Mouse (Mus musculus) MEL (cell line): ENCODE data around the gene Fbp2. TPM values are rescaled to one million over a fixed set of nuclear protein-coding genes. Genes with fewer than 3 reads are reported as not detected.

Source experiments
- DNase-seq: peaks from one replicate; pipeline ENCODE4 v3.0.0; 2011; ENCODE audit warnings: low read depth, low spot score
- H3K27ac ChIP-seq: 2 replicates; pipeline ENCODE4 v1.5.1; 2012; ENCODE audit warnings: low read depth, mild to moderate bottlenecking, control low read depth, low read length, moderate library complexity; ENCODE audit not compliant: control insufficient read depth
- H3K27me3 ChIP-seq, 2 experiments: fragments of 150-350 bp in 1 of 2; sonication (generic) in 1 of 2; 2 replicates each; pipeline ENCODE4 v1.6.1; 2012; ENCODE audit warnings: low read length in 2 of 2, mild to moderate bottlenecking in 2 of 2, improper control_type of control experiment in 1 of 2, moderate library complexity in 1 of 2; ENCODE audit not compliant: insufficient read depth in 2 of 2, control insufficient read depth in 1 of 2
- H3K36me3 ChIP-seq, 2 experiments: 2 replicates each; pipeline ENCODE4 v1.6.1; 2012 to 2014; ENCODE audit warnings: low read length in 2 of 2, improper control_type of control experiment in 1 of 2, inconsistent platforms in 1 of 2, mild to moderate bottlenecking in 1 of 2; ENCODE audit not compliant: insufficient read depth in 2 of 2, control insufficient read depth in 1 of 2
- H3K4me1 ChIP-seq, 2 experiments: fragments of 150-350 bp in 1 of 2; sonication (generic) in 1 of 2; 2 replicates each; pipeline ENCODE4 v1.6.1; 2012; ENCODE audit warnings: low read length in 2 of 2, improper control_type of control experiment in 1 of 2, mild to moderate bottlenecking in 1 of 2; ENCODE audit not compliant: insufficient read depth in 2 of 2, control insufficient read depth in 1 of 2
- H3K4me3 ChIP-seq, 2 experiments: fragments of 150-350 bp in 1 of 2; sonication (generic) in 1 of 2; 2 replicates each; pipeline ENCODE4 v1.5.1; 2012; ENCODE audit warnings: low read depth in 2 of 2, low read length in 2 of 2, mild to moderate bottlenecking in 2 of 2, moderate library complexity in 2 of 2, control low read depth in 1 of 2, improper control_type of control experiment in 1 of 2; ENCODE audit not compliant: control insufficient read depth in 1 of 2, insufficient read depth in 1 of 2
- H3K79me2 ChIP-seq: 2 replicates; pipeline ENCODE4 v1.6.1; 2012; ENCODE audit warnings: mild to moderate bottlenecking, low read length, moderate library complexity; ENCODE audit not compliant: control insufficient read depth, poor library complexity, insufficient read depth
- H3K9ac ChIP-seq: 2 replicates; pipeline ENCODE4 v1.6.1; 2012; ENCODE audit warnings: low read depth, mild to moderate bottlenecking, control low read depth, low read length, moderate library complexity; ENCODE audit not compliant: control insufficient read depth, poor library complexity, severe bottlenecking
- H3K9me3 ChIP-seq: fragments of 150-350 bp; sonication (generic); replicated peaks from 2 replicates; pipeline ENCODE4 v1.6.1; 2012; ENCODE audit warnings: mild to moderate bottlenecking, low read length, improper control_type of control experiment, moderate library complexity; ENCODE audit not compliant: insufficient read depth
- BHLHE40 ChIP-seq: IDR thresholded peaks from 2 replicates; pipeline ENCODE4 v1.6.1; 2012; ENCODE audit warnings: low read depth, mild to moderate bottlenecking, inconsistent platforms, low read length, improper control_type of control experiment, borderline replicate concordance
- CHD2 ChIP-seq: IDR thresholded peaks from 2 replicates; pipeline ENCODE4 v1.6.1; 2011; ENCODE audit warnings: low read length, improper control_type of control experiment
- CTCF ChIP-seq, 3 experiments: IDR thresholded peaks in 2 of 3; conservative IDR thresholded peaks in 1 of 3; 2 replicates each; pipeline ENCODE4 v1.5.1; 2011 to 2012; ENCODE audit warnings: low read length in 3 of 3, low read depth in 2 of 3, mild to moderate bottlenecking in 2 of 3, improper control_type of control experiment in 1 of 3, inconsistent platforms in 1 of 3, mixed read lengths in 1 of 3, moderate library complexity in 1 of 3; ENCODE audit not compliant: control insufficient read depth in 1 of 3, insufficient read depth in 1 of 3, poor library complexity in 1 of 3, severe bottlenecking in 1 of 3
- ELF1 ChIP-seq: IDR thresholded peaks from 2 replicates; pipeline ENCODE4 v1.6.1; 2014; ENCODE audit warnings: low read depth, mild to moderate bottlenecking, inconsistent platforms, low read length, improper control_type of control experiment, moderate library complexity
- EP300 ChIP-seq, 2 experiments: IDR thresholded peaks; 2 replicates each; pipeline ENCODE4 v1.6.1; 2011; ENCODE audit warnings: improper control_type of control experiment in 2 of 2, low read length in 2 of 2, low read depth in 1 of 2, mild to moderate bottlenecking in 1 of 2
- ETS1 ChIP-seq: IDR thresholded peaks from 2 replicates; pipeline ENCODE4 v1.6.1; 2012; ENCODE audit warnings: low read depth, mild to moderate bottlenecking, inconsistent platforms, low read length, improper control_type of control experiment, moderate library complexity
- GABPA ChIP-seq: IDR thresholded peaks from 2 replicates; pipeline ENCODE4 v1.6.1; 2012; ENCODE audit warnings: low read depth, mild to moderate bottlenecking, inconsistent platforms, low read length, improper control_type of control experiment, moderate library complexity
- MAX ChIP-seq: IDR thresholded peaks from 2 replicates; pipeline ENCODE4 v1.6.1; 2011; ENCODE audit warnings: low read length, improper control_type of control experiment
- MXI1 ChIP-seq: IDR thresholded peaks from 2 replicates; pipeline ENCODE4 v1.6.1; 2011; ENCODE audit warnings: mild to moderate bottlenecking, low read depth, low read length, improper control_type of control experiment
- MYB ChIP-seq: IDR thresholded peaks from 2 replicates; pipeline ENCODE4 v1.6.1; 2011; ENCODE audit warnings: mild to moderate bottlenecking, low read depth, low read length, improper control_type of control experiment
- NRF1 ChIP-seq: IDR thresholded peaks from 2 replicates; pipeline ENCODE4 v1.6.1; 2014; ENCODE audit warnings: low read depth, mild to moderate bottlenecking, inconsistent platforms, low read length, improper control_type of control experiment, moderate library complexity; ENCODE audit not compliant: poor library complexity, insufficient read depth, severe bottlenecking
- POLR2A ChIP-seq, 2 experiments: IDR thresholded peaks; 2 replicates each; pipeline ENCODE4 v1.6.1; 2011 to 2012; ENCODE audit warnings: low read length in 2 of 2, mild to moderate bottlenecking in 2 of 2, control low read depth in 1 of 2, improper control_type of control experiment in 1 of 2, low read depth in 1 of 2, moderate library complexity in 1 of 2; ENCODE audit not compliant: control insufficient read depth in 1 of 2, insufficient read depth in 1 of 2, poor library complexity in 1 of 2
- POLR2AphosphoS2 ChIP-seq: IDR thresholded peaks from 2 replicates; pipeline ENCODE4 v1.6.1; 2011; ENCODE audit warnings: low read length, improper control_type of control experiment
- RAD21 ChIP-seq: IDR thresholded peaks from 2 replicates; pipeline ENCODE4 v1.6.1; 2011; ENCODE audit warnings: mild to moderate bottlenecking, low read depth, low read length, improper control_type of control experiment
- RCOR1 ChIP-seq: IDR thresholded peaks from 2 replicates; pipeline ENCODE4 v1.6.1; 2012; ENCODE audit warnings: low read depth, mild to moderate bottlenecking, inconsistent platforms, low read length, improper control_type of control experiment
- SIN3A ChIP-seq: IDR thresholded peaks from 2 replicates; pipeline ENCODE4 v1.6.1; 2012; ENCODE audit warnings: low read length, improper control_type of control experiment, inconsistent platforms
- TAL1 ChIP-seq: IDR thresholded peaks from 2 replicates; pipeline ENCODE4 v1.6.1; 2012; ENCODE audit warnings: mild to moderate bottlenecking, inconsistent platforms, low read length, moderate library complexity, mixed read lengths
- USF1 ChIP-seq: IDR thresholded peaks from 2 replicates; pipeline ENCODE4 v1.6.1; 2014; ENCODE audit warnings: low read depth, mild to moderate bottlenecking, inconsistent platforms, low read length, improper control_type of control experiment, moderate library complexity
- USF2 ChIP-seq, 2 experiments: IDR thresholded peaks; 2 replicates each; pipeline ENCODE4 v1.6.1; 2011 to 2012; ENCODE audit warnings: improper control_type of control experiment in 2 of 2, low read length in 2 of 2, borderline replicate concordance in 1 of 2, inconsistent platforms in 1 of 2, low read depth in 1 of 2, mild to moderate bottlenecking in 1 of 2; ENCODE audit not compliant: insufficient read depth in 1 of 2
- ZKSCAN1 ChIP-seq: IDR thresholded peaks from 2 replicates; pipeline ENCODE4 v1.6.1; 2012; ENCODE audit warnings: low read depth, mild to moderate bottlenecking, inconsistent platforms, low read length, improper control_type of control experiment, moderate library complexity
- ZNF384 ChIP-seq: IDR thresholded peaks from 2 replicates; pipeline ENCODE4 v1.6.1; 2012; ENCODE audit warnings: low read depth, mild to moderate bottlenecking, inconsistent platforms, low read length, improper control_type of control experiment
- polyA plus RNA-seq, 2 experiments: library from polyadenylated mRNA; stranded (reverse) in 1 of 2; unstranded in 1 of 2; fragments of >175 nt in 1 of 2; fragments of >200 nt in 1 of 2; gene quantifications; 2 replicates each; pipeline versions ENCODE4 v1.2.1 to v1.2.4; 2012; ENCODE audit warnings: low replicate concordance in 2 of 2, low read depth in 1 of 2; ENCODE audit not compliant: insufficient read length in 2 of 2, insufficient read depth in 1 of 2, missing spikeins in 1 of 2
- total RNA-seq: library from RNA; depleted of rRNA; stranded (reverse); fragments of 300-350 nt; gene quantifications from 2 replicates; pipeline ENCODE4 v1.2.3, GENCODE M21; 2012

Fbp2 gene
- total and polyA plus RNA-seq, 3 experiments, result 4.7 to 10.8 TPM; not detected in 1

DNA sequence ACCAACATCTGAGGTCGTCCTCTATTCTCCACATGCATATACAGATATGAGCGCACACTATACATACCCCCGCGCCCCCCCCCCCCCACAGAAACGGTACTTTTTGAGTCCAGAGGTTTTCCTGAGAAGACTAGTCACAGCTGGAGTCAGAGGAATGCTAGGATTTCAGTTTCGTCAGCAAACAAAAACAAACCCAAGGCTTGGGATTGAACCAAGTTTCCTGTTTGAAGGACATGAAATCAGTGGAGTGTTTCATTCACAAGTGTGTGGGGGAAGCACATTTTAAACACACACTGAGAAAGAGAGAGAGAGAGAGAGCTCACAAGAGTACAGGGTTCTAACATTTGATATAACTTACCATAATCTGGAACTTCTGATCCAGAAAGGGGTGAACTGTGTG lies 5.5 kb upstream of the Fbp2 start:
- Histone ChIP-seq H3K79me2 (no peaks in the 10 kb centered on the region), H3K4me3 (no peak overlapping the region), H3K27me3 (no peaks in the 10 kb centered on the region), H3K36me3 (peaks cover 0 to 7% of the 10 kb centered on the region in 2 experiments; a peak in 2 of 4 replicates), H3K9ac (no peak overlapping the region)
- no peak for DNase-seq
- no peak for TF ChIP-seq ZKSCAN1
- TF ChIP-seq MXI1, result no peak
- no peak for TF ChIP-seq CHD2
- no peak for TF ChIP-seq BHLHE40
- TF ChIP-seq USF1, result no peak
- no peak for TF ChIP-seq MAX
- TF ChIP-seq, all 39 proteins: peak for 0
- Histone ChIP-seq H3K27ac (no peak overlapping the region), H3K4me1 (peaks cover under 1 to 3% of the 10 kb centered on the region in 2 experiments; a peak in 2 of 4 replicates), H3K9me3 (no peaks in the 10 kb centered on the region)

DNA sequence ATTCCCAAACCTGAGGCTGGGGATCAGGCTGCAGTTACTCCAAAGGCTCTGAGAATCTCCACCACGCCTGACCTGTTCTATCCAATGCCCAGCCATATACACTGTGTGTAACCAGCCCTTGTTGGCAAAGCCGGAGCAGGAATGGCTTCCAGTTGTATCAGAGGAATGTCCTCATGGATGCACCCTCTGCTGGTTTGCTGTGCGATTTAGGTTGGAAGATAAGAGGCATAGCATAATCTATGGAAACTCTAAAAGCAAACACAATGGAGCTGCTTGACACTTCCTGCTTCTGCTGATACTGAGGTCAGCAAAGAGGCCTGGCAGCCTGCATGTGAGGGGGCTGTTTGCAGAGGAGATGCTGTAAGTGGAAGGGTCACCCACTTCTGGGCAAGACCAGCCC lies 4.7 kb upstream of the Fbp2 start:
- Histone ChIP-seq H3K27ac (no peak overlapping the region), H3K79me2 (no peaks in the 10 kb centered on the region), H3K9ac (no peak overlapping the region), H3K9me3 (no peaks in the 10 kb centered on the region), H3K36me3 (peaks cover 0 to 15% of the 10 kb centered on the region in 2 experiments; a peak in 2 of 4 replicates), H3K27me3 (no peaks in the 10 kb centered on the region), H3K4me1 (peaks cover 2 to 10% of the 10 kb centered on the region in 2 experiments; a peak in 3 of 4 replicates), H3K4me3 (no peak overlapping the region)
- TF ChIP-seq EP300 (IDR thresholded peaks at IDR 0.05; ENCODE audit: low read depth in 1 of 2, low read length in 2 of 2) (no peak), ETS1 (no peak), RAD21 (no peak), ELF1 (no peak), POLR2A (IDR thresholded peaks at IDR 0.05; ENCODE audit: control insufficient read depth in 1 of 2, insufficient read depth in 1 of 2, low read depth in 1 of 2, low read length in 2 of 2, poor library complexity in 1 of 2) (no peak), TAL1 (no peak), CTCF (IDR thresholded peaks at IDR 0.05 in 2 of 3, conservative IDR thresholded peaks at IDR 0.05 in 1 of 3; ENCODE audit: control insufficient read depth in 1 of 3, insufficient read depth in 1 of 3, low read depth in 2 of 3, low read length in 3 of 3, poor library complexity in 1 of 3, severe bottlenecking in 1 of 3) (no peak), NRF1 (no peak), SIN3A (no peak), MYB (no peak), POLR2AphosphoS2 (no peak), RCOR1 (no peak), GABPA (no peak), USF2 (IDR thresholded peaks at IDR 0.05; ENCODE audit: borderline replicate concordance in 1 of 2, insufficient read depth in 1 of 2, low read depth in 1 of 2, low read length in 2 of 2) (no peak), ZNF384 (no peak), BHLHE40 (no peak), MAX (no peak)
- no peak for DNase-seq
